Mouse (Mus musculus): ENCODE results near the gene Soga1.

DNA sequence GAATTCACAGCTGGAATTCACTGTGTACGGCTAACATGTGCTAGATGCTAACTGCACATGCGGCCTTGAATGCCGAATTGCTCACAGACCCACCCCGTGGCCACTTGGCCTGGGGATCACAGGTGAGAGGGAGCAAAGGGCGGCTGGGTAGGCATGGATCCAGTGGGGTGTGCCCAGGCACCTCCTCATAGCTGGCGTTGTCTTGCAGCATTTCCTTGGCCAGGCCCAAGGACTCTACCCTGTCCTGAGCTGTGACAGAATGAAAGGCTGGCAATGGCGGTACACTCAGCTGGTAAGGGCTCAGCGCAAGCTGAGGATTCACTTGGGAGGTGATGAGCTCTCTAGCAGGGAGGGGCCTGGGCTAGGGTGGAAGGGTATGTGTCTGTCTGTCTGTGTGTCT lies 7.7 kb upstream of the Soga1 start, which contains the start of gene Tldc2:
- no peak for TF ChIP-seq POLR2A (IDR thresholded peaks at IDR 0.05; ENCODE audit: low read depth, low read length)
- no peak for TF ChIP-seq CTCF (IDR thresholded peaks at IDR 0.05; ENCODE audit: extremely low read depth, insufficient read depth, insufficient read length, insufficient replicate concordance)

All from spleen, adult 2 months (tissue).